Mouse (Mus musculus): ENCODE measurements around the gene Phpt1. TPM values are rescaled to one million over a fixed set of nuclear protein-coding genes. Genes with fewer than 3 reads are reported as not detected.

Gene Phpt1
- 78.4 and 95.7 TPM in 2 replicates for polyA plus RNA-seq (2015; fragmentation: Nextera tagmentation; extraction: Ambion mirVana)

GRCm38 (mm10) chr2:25574579-25575431, at the start of gene Phpt1, which contains the start of gene Mamdc4:
Gene Phpt1 (minus strand): TSS chr2:25575224.
Gene Mamdc4 (minus strand): TSS chr2:25574845.

GRCm38 (mm10) chr2:25621229-25622200, 46.5 kb upstream of the Phpt1 start, which contains the start of gene Tmem141:
Gene Tmem141 (minus strand): TSS chr2:25622005.

GRCm38 (mm10) chr2:25617578-25617977, 42.6 kb upstream of the Phpt1 start, which contains the start of gene Ccdc183:
Gene Ccdc183 (minus strand): TSS chr2:25617678.

GRCm38 (mm10) chr2:25607761-25608622, 33.0 kb upstream of the Phpt1 start, which contains the start of gene Rabl6:
Gene Rabl6 (minus strand): TSS chr2:25608521.

GRCm38 (mm10) chr2:25581294-25581864, 6.4 kb upstream of the Phpt1 start, which contains the start of gene Ajm1:
Gene Ajm1 (minus strand): TSS chr2:25581757.

GRCm38 (mm10) chr2:25557221-25557963, 17.6 kb downstream of the Phpt1 start, which contains the start of gene Edf1:
Gene Edf1 (plus strand): TSS chr2:25557847.

GRCm38 (mm10) chr2:25546811-25547491, 28.1 kb downstream of the Phpt1 start, which contains the start of gene Traf2:
Gene Traf2 (minus strand): TSS chr2:25546940.

Other genes starting within 250 kb of the Phpt1 start
- 32.5 and 37.0 TPM in 2 replicates for gene Man1b1, start 242.9 kb downstream of the Phpt1 start, polyA plus RNA-seq (2015; fragmentation: Nextera tagmentation; extraction: Ambion mirVana)
- 13.1 and 14.8 TPM in 2 replicates for gene Dpp7, start 218.9 kb downstream of the Phpt1 start, polyA plus RNA-seq (2015; fragmentation: Nextera tagmentation; extraction: Ambion mirVana)
- 34.1 and 37.0 TPM in 2 replicates for gene Uap1l1, start 209.5 kb downstream of the Phpt1 start, polyA plus RNA-seq (2015; fragmentation: Nextera tagmentation; extraction: Ambion mirVana)
- 5.6 and 5.9 TPM in 2 replicates for gene Sapcd2, start 202.9 kb downstream of the Phpt1 start, polyA plus RNA-seq (2015; fragmentation: Nextera tagmentation; extraction: Ambion mirVana)
- gene Entpd2, start 179.3 kb downstream of the Phpt1 start, polyA plus RNA-seq (2015; fragmentation: Nextera tagmentation; extraction: Ambion mirVana): 38.2 and 39.1 TPM in 2 replicates
- gene Npdc1, start 175.9 kb downstream of the Phpt1 start, polyA plus RNA-seq (2015; fragmentation: Nextera tagmentation; extraction: Ambion mirVana): 58.9 and 59.9 TPM in 2 replicates
- 0.08 TPM in 1 of 2 replicates, not detected in the other for gene Fut7, start 152.0 kb downstream of the Phpt1 start, polyA plus RNA-seq (2015; fragmentation: Nextera tagmentation; extraction: Ambion mirVana)
- 1.5 and 1.6 TPM in 2 replicates for gene Abca2, start 146.5 kb downstream of the Phpt1 start, polyA plus RNA-seq (2015; fragmentation: Nextera tagmentation; extraction: Ambion mirVana)
- gene Clic3, start 118.4 kb downstream of the Phpt1 start, polyA plus RNA-seq (2015; fragmentation: Nextera tagmentation; extraction: Ambion mirVana): 10.4 and 12.0 TPM in 2 replicates
- 34.9 and 35.2 TPM in 2 replicates for gene Paxx, start 114.1 kb downstream of the Phpt1 start, polyA plus RNA-seq (2015; fragmentation: Nextera tagmentation; extraction: Ambion mirVana)
- 0.47 and 0.68 TPM in 2 replicates for gene Ptgds, start 105.2 kb downstream of the Phpt1 start, polyA plus RNA-seq (2015; fragmentation: Nextera tagmentation; extraction: Ambion mirVana)
- gene Lcn12, start 81.3 kb downstream of the Phpt1 start, polyA plus RNA-seq (2015; fragmentation: Nextera tagmentation; extraction: Ambion mirVana): not detected in 2 replicates
- 68.9 and 70.0 TPM in 2 replicates for gene Fbxw5, start 74.5 kb downstream of the Phpt1 start, polyA plus RNA-seq (2015; fragmentation: Nextera tagmentation; extraction: Ambion mirVana)
- gene C8g, start 73.5 kb downstream of the Phpt1 start, polyA plus RNA-seq (2015; fragmentation: Nextera tagmentation; extraction: Ambion mirVana): 1.8 and 3.6 TPM in 2 replicates
- gene Traf2, start 28.3 kb downstream of the Phpt1 start, polyA plus RNA-seq (2015; fragmentation: Nextera tagmentation; extraction: Ambion mirVana): 15.1 and 15.8 TPM in 2 replicates
- gene Edf1, start 17.4 kb downstream of the Phpt1 start, polyA plus RNA-seq (2015; fragmentation: Nextera tagmentation; extraction: Ambion mirVana): 285 and 297 TPM in 2 replicates
- gene Mamdc4, start 379 bp downstream of the Phpt1 start, polyA plus RNA-seq (2015; fragmentation: Nextera tagmentation; extraction: Ambion mirVana): 0.19 and 1.1 TPM in 2 replicates
- 0.05 TPM in 1 of 2 replicates, not detected in the other for gene Ajm1, start 6.5 kb upstream of the Phpt1 start, polyA plus RNA-seq (2015; fragmentation: Nextera tagmentation; extraction: Ambion mirVana)
- gene Rabl6, start 33.3 kb upstream of the Phpt1 start, polyA plus RNA-seq (2015; fragmentation: Nextera tagmentation; extraction: Ambion mirVana): 31.5 and 33.2 TPM in 2 replicates
- gene Ccdc183, start 42.5 kb upstream of the Phpt1 start, polyA plus RNA-seq (2015; fragmentation: Nextera tagmentation; extraction: Ambion mirVana): 0.23 and 0.37 TPM in 2 replicates
- gene Tmem141, start 46.8 kb upstream of the Phpt1 start, polyA plus RNA-seq (2015; fragmentation: Nextera tagmentation; extraction: Ambion mirVana): 61.4 and 62.3 TPM in 2 replicates
- 55.5 and 333 TPM in 2 replicates for gene Fcna, start 52.8 kb upstream of the Phpt1 start, polyA plus RNA-seq (2015; fragmentation: Nextera tagmentation; extraction: Ambion mirVana)
- gene Lcn8, start 77.9 kb upstream of the Phpt1 start, polyA plus RNA-seq (2015; fragmentation: Nextera tagmentation; extraction: Ambion mirVana): 1.5 and 2.1 TPM in 2 replicates
- not detected in 2 replicates for gene Lcn5, start 82.7 kb upstream of the Phpt1 start, polyA plus RNA-seq (2015; fragmentation: Nextera tagmentation; extraction: Ambion mirVana)
- 0.34 and 0.50 TPM in 2 replicates for gene Lcn6, start 101.6 kb upstream of the Phpt1 start, polyA plus RNA-seq (2015; fragmentation: Nextera tagmentation; extraction: Ambion mirVana)
- gene Lcn10, start 107.5 kb upstream of the Phpt1 start, polyA plus RNA-seq (2015; fragmentation: Nextera tagmentation; extraction: Ambion mirVana): 0.57 and 0.71 TPM in 2 replicates
- not detected in 2 replicates for gene Obp2a, start 124.8 kb upstream of the Phpt1 start, polyA plus RNA-seq (2015; fragmentation: Nextera tagmentation; extraction: Ambion mirVana)
- 61.4 and 71.3 TPM in 2 replicates for gene Bmyc, start 131.5 kb upstream of the Phpt1 start, polyA plus RNA-seq (2015; fragmentation: Nextera tagmentation; extraction: Ambion mirVana)
- not detected in 2 replicates for gene Obp2b, start 161.8 kb upstream of the Phpt1 start, polyA plus RNA-seq (2015; fragmentation: Nextera tagmentation; extraction: Ambion mirVana)
- gene Lcn3, start 190.3 kb upstream of the Phpt1 start, polyA plus RNA-seq (2015; fragmentation: Nextera tagmentation; extraction: Ambion mirVana): not detected in 2 replicates
- not detected in 2 replicates for gene Lcn11, start 201.8 kb upstream of the Phpt1 start, polyA plus RNA-seq (2015; fragmentation: Nextera tagmentation; extraction: Ambion mirVana)
- gene Gm13539, start 207.0 kb upstream of the Phpt1 start, polyA plus RNA-seq (2015; fragmentation: Nextera tagmentation; extraction: Ambion mirVana): not detected in 2 replicates
- gene Glt6d1, start 240.6 kb upstream of the Phpt1 start, polyA plus RNA-seq (2015; fragmentation: Nextera tagmentation; extraction: Ambion mirVana): not detected in 2 replicates
- gene Lcn9, start 247.9 kb upstream of the Phpt1 start, polyA plus RNA-seq (2015; fragmentation: Nextera tagmentation; extraction: Ambion mirVana): not detected in 2 replicates